Mouse (Mus musculus): ENCODE measurements around the gene Rab8b.
"Not testable (repeated sequence)": the region's sequence is repeated elsewhere in the genome, so short reads cannot be mapped to it uniquely, and the experiment has no call there.

Gene Rab8b

GRCm38 (mm10) chr9:66918672-66919330, 686 bp downstream of the Rab8b start:
- in situ Hi-C loops (cut with MboI; ENCODE audit: unreplicated experiment in 2 of 2) = no loop called here

GRCm38 (mm10) chr9:66917892-66918255, 1.6 kb downstream of the Rab8b start:
- in situ Hi-C loops (cut with MboI; ENCODE audit: unreplicated experiment in 2 of 2) = no loop called here

GRCm38 (mm10) chr9:66917216-66917891, 2.1 kb downstream of the Rab8b start:
- in situ Hi-C loops (cut with MboI; ENCODE audit: unreplicated experiment in 2 of 2) = no loop called here

GRCm38 (mm10) chr9:66915869-66916785, 3.4 kb downstream of the Rab8b start:
- in situ Hi-C loops (cut with MboI; ENCODE audit: unreplicated experiment in 2 of 2) = no loop called here

GRCm38 (mm10) chr9:66915401-66915800, 4.1 kb downstream of the Rab8b start:
- in situ Hi-C loops (cut with MboI; ENCODE audit: unreplicated experiment in 2 of 2) = no loop called here

GRCm38 (mm10) chr9:66914540-66914939, 4.9 kb downstream of the Rab8b start:
- in situ Hi-C loops (cut with MboI; ENCODE audit: unreplicated experiment in 2 of 2) = no loop called here

GRCm38 (mm10) chr9:66913254-66913934, 6.1 kb downstream of the Rab8b start:
- in situ Hi-C loops (cut with MboI; ENCODE audit: unreplicated experiment in 2 of 2) = not testable (repeated sequence)

- in situ Hi-C loops (cut with MboI; ENCODE audit: unreplicated experiment in 2 of 2) = no loop called here
These were observed 7.2 kb downstream of the Rab8b start for GRCm38 (mm10) chr9:66912304-66912703.

- in situ Hi-C loops (cut with MboI; ENCODE audit: unreplicated experiment in 2 of 2) = no loop called here
These were observed 8.8 kb downstream of the Rab8b start for GRCm38 (mm10) chr9:66910677-66911076.

GRCm38 (mm10) chr9:66909922-66910321, 9.6 kb downstream of the Rab8b start:
- in situ Hi-C loops (cut with MboI; ENCODE audit: unreplicated experiment in 2 of 2) = no loop called here

- in situ Hi-C loops (cut with MboI; ENCODE audit: unreplicated experiment in 2 of 2) = no loop called here
These were observed 11.6 kb downstream of the Rab8b start for GRCm38 (mm10) chr9:66907746-66908397.

GRCm38 (mm10) chr9:66907126-66907525, 12.4 kb downstream of the Rab8b start:
- in situ Hi-C loops (cut with MboI; ENCODE audit: unreplicated experiment in 2 of 2) = no loop called here

GRCm38 (mm10) chr9:66905990-66906389, 13.5 kb downstream of the Rab8b start:
- in situ Hi-C loops (cut with MboI; ENCODE audit: unreplicated experiment in 2 of 2) = no loop called here

GRCm38 (mm10) chr9:66899526-66899925, 20.0 kb downstream of the Rab8b start:
- in situ Hi-C loops (cut with MboI; ENCODE audit: unreplicated experiment in 2 of 2) = no loop called here

- in situ Hi-C loops (cut with MboI; ENCODE audit: unreplicated experiment in 2 of 2) = no loop called here
These were observed 20.4 kb downstream of the Rab8b start for GRCm38 (mm10) chr9:66899072-66899471.

GRCm38 (mm10) chr9:66897851-66898250, 21.6 kb downstream of the Rab8b start:
- in situ Hi-C loops (cut with MboI; ENCODE audit: unreplicated experiment in 2 of 2) = no loop called here

GRCm38 (mm10) chr9:66896951-66897350, 22.5 kb downstream of the Rab8b start:
- in situ Hi-C loops (cut with MboI; ENCODE audit: unreplicated experiment in 2 of 2) = no loop called here

GRCm38 (mm10) chr9:66895995-66896394, 23.5 kb downstream of the Rab8b start:
- in situ Hi-C loops (cut with MboI; ENCODE audit: unreplicated experiment in 2 of 2) = no loop called here

- in situ Hi-C loops (cut with MboI; ENCODE audit: unreplicated experiment in 2 of 2) = no loop called here
These were observed 24.3 kb downstream of the Rab8b start for GRCm38 (mm10) chr9:66895035-66895779.

- in situ Hi-C loops (cut with MboI; ENCODE audit: unreplicated experiment in 2 of 2) = no loop called here
These were observed 25.1 kb downstream of the Rab8b start for GRCm38 (mm10) chr9:66894421-66894820.
